In the genomic region with DNA sequence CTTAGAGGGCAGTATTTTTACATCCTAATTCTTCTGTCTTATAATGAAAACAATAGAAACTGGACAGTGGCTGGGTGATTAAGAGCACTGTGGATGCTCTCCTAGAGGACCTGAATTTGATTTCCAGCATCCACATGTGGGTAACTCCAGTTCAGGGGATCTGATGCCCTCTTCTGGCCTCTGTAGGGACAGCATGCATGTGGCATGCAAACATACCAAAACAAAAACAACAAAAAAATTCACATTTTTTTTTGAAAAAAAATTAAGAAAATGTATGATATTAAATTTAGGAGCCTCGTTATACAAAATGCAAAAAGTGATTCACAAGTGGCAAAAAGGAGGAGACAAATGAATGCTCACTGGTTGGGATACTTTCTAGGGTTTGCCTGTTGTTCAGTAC, we compare ENCODE assay signal across 13 mouse cellular contexts. TPM values are rescaled to one million over a fixed set of nuclear protein-coding genes. Genes with fewer than 3 reads are reported as not detected.
DNase-seq lines count a peak whose midpoint lies in the region; ATAC-seq and TF ChIP-seq lines count a peak whose summit lies in the region.
"Had no signal": no experiment of that assay in that cellular context is flagged by ENCODE, and none has a peak within 500 bp of the region (broad histone marks: within the 10 kb centered on the region; RNA-seq: fewer than 3 reads in every experiment).

No protein-coding gene starts in this region.

- ATAC-seq in cerebellum, adult (ENCODE audit: insufficient number of reproducible peaks, low FRiP score, low TSS enrichment): no peak
- ATAC-seq: forebrain, embryonic 13.5 days had no signal

- H3K9ac ChIP-seq in liver, adult 2 months (ENCODE audit: low read depth, low read length): no peak overlapping the region
- H3K9ac ChIP-seq in ES-Bruce4 (ENCODE audit: low read depth, poor library complexity, severe bottlenecking): no peak overlapping the region
- H3K9ac ChIP-seq: forebrain, embryonic 13.5 days; hindbrain, embryonic 15.5 days had no signal

- 68% methylated on average over 1 of the region's 1 CpGs for WGBS in cerebellum, adult 2 months
- 23% methylated on average over 1 of the region's 1 CpGs for WGBS in liver, adult 2 months
- WGBS in embryonic facial prominence, embryonic 10.5 days: 45% methylated on average over 1 of the region's 1 CpGs

- H3K4me3 ChIP-seq in cerebellum, adult 2 months (replicated peaks; ENCODE audit: insufficient read depth, low read depth, low read length): no peak overlapping the region
- H3K4me3 ChIP-seq in liver, adult 2 months (ENCODE audit: insufficient read depth, low read depth, low read length): no peak overlapping the region
- no peak overlapping the region for H3K4me3 ChIP-seq in ES-Bruce4 (ENCODE audit: low read depth, low read length)
- no peak overlapping the region for H3K4me3 ChIP-seq in embryonic facial prominence, embryonic 10.5 days
- H3K4me3 ChIP-seq: forebrain, embryonic 13.5 days; hindbrain, embryonic 15.5 days; midbrain, embryonic 10.5 days had no signal

- no peaks in the 10 kb centered on the region for H3K79me2 ChIP-seq in liver, adult 2 months (ENCODE audit: control insufficient read depth, insufficient read depth, low read length)

- no peaks in the 10 kb centered on the region for H3K27me3 ChIP-seq in cerebellum, adult 2 months (ENCODE audit: control insufficient read depth, insufficient read depth, low read length)
- 0 out of 2 replicates have a peak, but pooled peaks cover 3% of the 10 kb centered on the region for H3K27me3 ChIP-seq in liver, adult 2 months (ENCODE audit: control insufficient read depth, insufficient read depth, low read length)
- H3K27me3 ChIP-seq in ES-Bruce4 (ENCODE audit: control insufficient read depth, insufficient read depth, low read length, poor library complexity, severe bottlenecking): no peaks in the 10 kb centered on the region
- peaks cover 27% of the 10 kb centered on the region for H3K27me3 ChIP-seq in embryonic facial prominence, embryonic 10.5 days (replicated peaks; ENCODE audit: low read depth, poor library complexity, severe bottlenecking)
- H3K27me3 ChIP-seq: hindbrain, embryonic 15.5 days had no signal

- H3K4me1 ChIP-seq in cerebellum, adult 2 months (ENCODE audit: control insufficient read depth, insufficient read depth, low read length): peaks cover 23% of the 10 kb centered on the region
- no peaks in the 10 kb centered on the region for H3K4me1 ChIP-seq in liver, adult 2 months (ENCODE audit: control insufficient read depth, insufficient read depth, low read length)
- no peaks in the 10 kb centered on the region for H3K4me1 ChIP-seq in ES-Bruce4 (ENCODE audit: control insufficient read depth, insufficient read depth, low read length)
- H3K4me1 ChIP-seq in embryonic facial prominence, embryonic 10.5 days: peaks cover 7% of the 10 kb centered on the region

- no peak for TF ChIP-seq EP300 in ES-Bruce4 (IDR thresholded peaks at IDR 0.05; ENCODE audit: insufficient read depth, low read depth, low read length)

- H3K9me3 ChIP-seq in ES-Bruce4 (replicated peaks; ENCODE audit: control insufficient read depth, insufficient read depth, low read length, poor library complexity, severe bottlenecking): no peaks in the 10 kb centered on the region
- no peaks in the 10 kb centered on the region for H3K9me3 ChIP-seq in embryonic facial prominence, embryonic 10.5 days
- H3K9me3 ChIP-seq: forebrain, embryonic 13.5 days; hindbrain, embryonic 15.5 days; midbrain, embryonic 10.5 days had no signal

- peak; percentile 16; the same call in 1 of the 2 replicates for TF ChIP-seq CTCF in cerebellum, adult 2 months (IDR thresholded peaks at IDR 0.05; ENCODE audit: borderline replicate concordance, insufficient read depth, low read depth, low read length)
- TF ChIP-seq CTCF in liver, adult 2 months (IDR thresholded peaks at IDR 0.05; ENCODE audit: low read depth, low read length): peak; percentile 36; the same call in 1 of the 2 replicates
- TF ChIP-seq CTCF in ES-Bruce4 (IDR thresholded peaks at IDR 0.05; ENCODE audit: low read depth, low read length): peak; percentile 27

- H3K27ac ChIP-seq in cerebellum, adult 2 months (ENCODE audit: insufficient read depth, low read length): no peak overlapping the region
- no peak overlapping the region for H3K27ac ChIP-seq in liver, adult 2 months (replicated peaks; ENCODE audit: insufficient read depth, low read depth, low read length)
- H3K27ac ChIP-seq in ES-Bruce4 (ENCODE audit: insufficient read depth, low read length): no peak overlapping the region
- H3K27ac ChIP-seq in embryonic facial prominence, embryonic 10.5 days (replicated peaks): no peak overlapping the region
- H3K27ac ChIP-seq: forebrain, embryonic 13.5 days; hindbrain, embryonic 15.5 days; midbrain, embryonic 10.5 days had no signal

- no peak for DNase-seq in cerebellum, adult 2 months
- no peak for DNase-seq in liver, adult 2 months (ENCODE audit: extremely low read depth, low read depth, low spot score)
- DNase-seq in liver (no peak), adipocyte (ENCODE audit: low spot score) (no peak)
- DNase-seq in naive thymus-derived CD4-positive, alpha-beta T cell, adult 2 months (ENCODE audit: low read depth): peak; percentile 27
- no peak for DNase-seq in embryonic facial prominence, embryonic 10.5 days (ENCODE audit: low spot score)
- DNase-seq: right cerebral cortex, postnatal 4 days had no signal

- H3K36me3 ChIP-seq in liver, adult 2 months (ENCODE audit: control insufficient read depth, insufficient read depth, low read length): no peaks in the 10 kb centered on the region
- H3K36me3 ChIP-seq in ES-Bruce4 (ENCODE audit: control insufficient read depth, insufficient read depth, low read length, poor library complexity, severe bottlenecking): no peaks in the 10 kb centered on the region
- H3K36me3 ChIP-seq in embryonic facial prominence, embryonic 10.5 days (replicated peaks): no peaks in the 10 kb centered on the region
- H3K36me3 ChIP-seq: hindbrain, embryonic 15.5 days; midbrain, embryonic 10.5 days had no signal

- TF ChIP-seq POLR2A in cerebellum, adult 2 months (IDR thresholded peaks at IDR 0.05; ENCODE audit: borderline replicate concordance, insufficient read depth, low read length): no peak
- no peak for TF ChIP-seq POLR2A in liver, adult 2 months (IDR thresholded peaks at IDR 0.05; ENCODE audit: extremely low read depth, insufficient read depth, low read length)
- TF ChIP-seq POLR2A in ES-Bruce4 (IDR thresholded peaks at IDR 0.05; ENCODE audit: insufficient read depth, low read length): no peak

RNA-seq across cellular contexts. Expression of gene Mfsd6l, which starts 3.6 kb away (rescaled TPM):
- polyA plus RNA-seq in cerebellum, adult 2 months (2012; rRNA removed): 0.05 TPM in 2 replicates
- total RNA-seq in liver, adult 2 months (2014; rRNA removed): not detected in 2 replicates
- 0.06 and 0.07 TPM in 2 replicates for polyA plus RNA-seq in liver, adult 2 months (2012; rRNA removed)
- polyA plus RNA-seq in ES-Bruce4 (2011; ENCODE audit: insufficient read depth, insufficient read length, low read depth, missing spikeins): 0.48 and 0.64 TPM in 2 replicates
- 0.39 and 0.50 TPM in 2 replicates for polyA plus RNA-seq in embryonic facial prominence, embryonic 10.5 days (2016; fragmentation: Nextera tagmentation; extraction: Ambion mirVana)
- polyA plus RNA-seq: forebrain, embryonic 13.5 days; hindbrain, embryonic 15.5 days; midbrain, embryonic 10.5 days had no signal

RNA-seq across cellular contexts. Expression of gene Ccdc42, which starts 27.3 kb away (rescaled TPM):
- 0.27 and 0.29 TPM in 2 replicates for polyA plus RNA-seq in cerebellum, adult 2 months (2012; rRNA removed)
- not detected in 2 replicates for total RNA-seq in liver, adult 2 months (2014; rRNA removed)
- not detected in 2 replicates for polyA plus RNA-seq in liver, adult 2 months (2012; rRNA removed)
- not detected in 2 replicates for polyA plus RNA-seq in ES-Bruce4 (2011; ENCODE audit: insufficient read depth, insufficient read length, low read depth, missing spikeins)
- polyA plus RNA-seq in embryonic facial prominence, embryonic 10.5 days (2016; fragmentation: Nextera tagmentation; extraction: Ambion mirVana): 0.55 and 0.68 TPM in 2 replicates
- total RNA-seq: neutrophil, adult 5-6 weeks had no signal
- polyA plus RNA-seq: forebrain, embryonic 13.5 days had no signal

RNA-seq across cellular contexts. Expression of gene Pik3r6, which starts 56.7 kb away (rescaled TPM):
- polyA plus RNA-seq in cerebellum, adult 2 months (2012; rRNA removed): 1.6 and 1.7 TPM in 2 replicates
- 0.74 and 1.4 TPM in 2 replicates for total RNA-seq in liver, adult 2 months (2014; rRNA removed)
- 0.37 and 0.73 TPM in 2 replicates for polyA plus RNA-seq in liver, adult 2 months (2012; rRNA removed)
- polyA plus RNA-seq in ES-Bruce4 (2011; ENCODE audit: insufficient read depth, insufficient read length, low read depth, missing spikeins): not detected in 2 replicates
- polyA plus RNA-seq in embryonic facial prominence, embryonic 10.5 days (2016; fragmentation: Nextera tagmentation; extraction: Ambion mirVana): 1.7 and 1.8 TPM in 2 replicates
